Mouse (Mus musculus): ENCODE measurements around the gene Nt5dc3. TPM values are rescaled to one million over a fixed set of nuclear protein-coding genes. Genes with fewer than 3 reads are reported as not detected.
A peak's percentile ranks its signal among the peaks of the same experiment; 100 is the strongest.

Nt5dc3 gene
- polyA plus RNA-seq, 1 experiment from 2014 or later = 0.99 TPM

DNA sequence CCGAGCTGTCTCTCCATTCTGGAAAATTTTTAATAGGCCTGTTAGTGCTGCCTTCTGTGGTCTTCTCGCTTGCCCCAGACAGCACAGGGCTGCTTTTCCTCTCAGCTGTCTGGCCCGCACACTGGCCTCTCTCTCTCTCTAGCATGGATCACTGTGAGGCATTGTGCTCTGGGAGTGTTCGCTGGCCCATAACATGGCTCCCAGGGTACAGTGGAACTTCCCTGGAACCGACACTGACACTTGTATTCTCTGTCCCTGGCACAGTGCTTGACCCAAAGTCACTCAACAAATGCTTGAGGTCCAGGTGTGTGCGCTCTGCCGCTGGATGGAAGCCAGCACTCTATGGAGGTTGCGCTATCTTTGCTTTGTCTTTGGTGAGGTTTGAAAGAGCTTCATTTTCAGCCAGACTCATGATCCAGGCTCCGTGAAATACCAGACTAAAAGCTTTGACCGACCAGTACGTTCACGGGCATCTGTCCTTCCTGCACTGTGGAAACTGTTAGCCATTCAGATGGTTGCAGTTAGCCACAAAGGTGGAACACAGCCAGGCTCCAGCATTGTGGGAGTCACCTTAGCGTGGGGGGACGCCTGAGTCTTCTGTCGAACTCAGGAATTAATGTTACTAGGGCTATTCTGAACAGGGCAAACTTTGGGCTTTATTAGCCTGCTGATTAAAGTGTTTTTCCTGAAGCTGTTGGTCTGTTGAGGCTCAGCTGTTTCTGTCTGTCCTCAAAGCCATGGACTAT lies 29.4 kb downstream of the Nt5dc3 start:
- no peaks in the 10 kb centered on the region for H3K36me3 ChIP-seq (ENCODE audit: insufficient read depth, low read length)
- H3K9ac ChIP-seq (ENCODE audit: low read depth, low read length) = 0 out of 2 replicates have a peak overlapping the region, but pooled peaks have one; percentile 24
- 53% methylated on average over 15 of the region's 15 CpGs for WGBS
- DNase-seq (ENCODE audit: low spot score) (peak; percentile 24), ATAC-seq (replicated peaks; ENCODE audit: low FRiP score, low read depth) (no peak)
- no peaks in the 10 kb centered on the region for H3K9me3 ChIP-seq (replicated peaks; ENCODE audit: low read length)
- no peak overlapping the region for H3K27ac ChIP-seq
- H3K4me3 ChIP-seq (replicated peaks; ENCODE audit: low read depth, low read length) = no peak overlapping the region
- no peak overlapping the region for H3K4me2 ChIP-seq (ENCODE audit: low read length)
- TF ChIP-seq CTCF (IDR thresholded peaks at IDR 0.05; ENCODE audit: low read depth) = no peak
- H3K4me1 ChIP-seq (replicated peaks; ENCODE audit: insufficient read depth, low read length) = no peaks in the 10 kb centered on the region
- H3K27me3 ChIP-seq (ENCODE audit: insufficient read depth, low read length) = no peaks in the 10 kb centered on the region

DNA sequence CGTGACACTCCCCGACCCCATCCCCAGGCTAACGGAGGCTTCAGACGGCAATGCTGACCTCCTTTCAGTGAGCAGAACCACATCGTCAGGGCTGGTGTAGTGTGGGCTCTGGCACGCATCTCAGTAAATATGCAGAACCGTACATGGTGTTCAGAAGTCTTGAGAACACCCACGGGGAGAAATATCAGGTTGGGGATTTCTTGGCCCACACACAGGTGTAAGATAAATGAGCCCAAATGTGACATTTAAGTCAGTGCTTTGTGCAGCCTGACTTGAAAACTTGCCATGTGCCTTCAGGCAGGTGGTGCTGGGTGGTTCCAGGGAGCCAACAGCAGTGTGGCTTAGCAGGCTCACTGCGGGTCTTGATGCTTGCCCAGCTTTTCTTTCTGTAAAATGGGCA lies 31.2 kb downstream of the Nt5dc3 start:
- H3K4me3 ChIP-seq (replicated peaks; ENCODE audit: low read depth, low read length) = no peak overlapping the region
- H3K27me3 ChIP-seq (ENCODE audit: insufficient read depth, low read length) = no peaks in the 10 kb centered on the region
- DNase-seq (ENCODE audit: low spot score) (no peak), ATAC-seq (replicated peaks; ENCODE audit: low FRiP score, low read depth) (no peak)
- H3K9ac ChIP-seq (ENCODE audit: low read depth, low read length) = no peak overlapping the region
- no peaks in the 10 kb centered on the region for H3K9me3 ChIP-seq (replicated peaks; ENCODE audit: low read length)
- H3K36me3 ChIP-seq (ENCODE audit: insufficient read depth, low read length) = no peaks in the 10 kb centered on the region
- no peak overlapping the region for H3K4me2 ChIP-seq (ENCODE audit: low read length)
- no peak overlapping the region for H3K27ac ChIP-seq
- 84% methylated on average over 9 of the region's 9 CpGs for WGBS
- no peak for TF ChIP-seq CTCF (IDR thresholded peaks at IDR 0.05; ENCODE audit: low read depth)
- H3K4me1 ChIP-seq (replicated peaks; ENCODE audit: insufficient read depth, low read length) = 0 out of 2 replicates have a peak, but pooled peaks cover 4% of the 10 kb centered on the region

DNA sequence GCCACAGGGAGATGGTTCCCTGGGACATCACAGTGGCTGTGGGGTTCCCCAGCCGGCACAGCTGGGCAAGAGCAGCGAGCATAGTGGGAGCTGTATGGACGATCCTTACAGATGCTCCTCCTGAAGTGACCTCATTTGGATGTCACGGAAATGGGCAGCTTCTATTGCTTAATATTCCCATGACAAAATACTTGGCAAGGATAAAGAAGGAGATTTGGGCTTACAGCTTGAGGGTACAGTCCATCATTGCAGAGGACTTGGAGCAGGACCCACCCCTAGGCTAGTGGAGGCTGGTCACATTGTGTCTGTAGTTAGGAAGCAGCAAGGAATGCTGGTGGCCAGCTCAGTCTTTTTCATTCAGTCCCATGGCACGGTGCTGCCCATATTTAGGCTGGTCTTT lies 31.8 kb downstream of the Nt5dc3 start:
- TF ChIP-seq CTCF (IDR thresholded peaks at IDR 0.05; ENCODE audit: low read depth) = no peak
- Histone ChIP-seq H3K27ac (no peak overlapping the region), H3K4me2 (ENCODE audit: low read length) (no peak overlapping the region), H3K36me3 (ENCODE audit: insufficient read depth, low read length) (0 out of 2 replicates have a peak, but pooled peaks cover 2% of the 10 kb centered on the region), H3K9me3 (replicated peaks; ENCODE audit: low read length) (no peaks in the 10 kb centered on the region), H3K4me3 (replicated peaks; ENCODE audit: low read depth, low read length) (no peak overlapping the region), H3K4me1 (replicated peaks; ENCODE audit: insufficient read depth, low read length) (0 out of 2 replicates have a peak, but pooled peaks cover 4% of the 10 kb centered on the region), H3K27me3 (ENCODE audit: insufficient read depth, low read length) (no peaks in the 10 kb centered on the region), H3K9ac (ENCODE audit: low read depth, low read length) (no peak overlapping the region)
- WGBS = 98% methylated on average over 5 of the region's 5 CpGs
- no peak for DNase-seq (ENCODE audit: low spot score)
- no peak for ATAC-seq (replicated peaks; ENCODE audit: low FRiP score, low read depth)

DNA sequence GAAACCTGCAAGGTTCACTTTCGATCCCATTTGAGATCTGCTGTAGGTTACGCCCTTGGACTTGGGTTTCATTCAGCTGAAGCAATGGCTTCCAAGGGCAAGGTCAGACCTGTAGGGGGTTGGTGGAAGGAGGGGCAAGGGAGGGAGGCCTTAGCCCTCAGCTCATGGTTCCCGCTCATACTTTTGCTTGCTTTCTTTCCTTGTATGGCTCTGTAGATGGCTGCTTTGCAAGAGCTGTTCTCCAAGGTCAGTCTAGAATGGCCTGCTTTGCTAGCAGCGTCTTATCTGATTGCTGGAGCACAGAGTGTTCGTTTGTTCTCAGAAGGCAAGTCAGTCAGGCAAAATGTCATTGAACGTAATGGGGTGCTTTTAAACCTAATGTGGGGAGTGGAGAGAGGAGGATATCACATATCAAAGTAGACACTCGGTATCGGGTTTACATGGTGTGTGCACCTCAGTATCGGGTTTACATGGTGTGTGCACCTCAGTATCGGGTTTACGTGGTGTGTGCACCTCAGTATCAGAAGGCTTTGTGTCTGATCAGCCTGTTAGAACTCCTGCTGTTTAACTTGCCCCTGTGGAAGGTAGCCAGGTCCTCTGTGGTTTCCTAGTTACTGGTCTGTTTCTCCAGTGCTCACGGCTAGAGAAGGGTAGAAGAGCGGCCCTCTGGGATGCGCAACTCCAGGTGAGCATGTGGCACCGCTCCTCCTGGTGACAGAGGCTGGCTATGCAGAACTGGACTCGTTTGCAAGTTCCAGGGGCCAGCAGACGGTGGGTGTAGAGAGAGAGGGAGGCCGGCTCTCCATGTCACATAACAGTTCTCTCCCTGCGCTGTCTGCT lies 35.7 kb downstream of the Nt5dc3 start:
- Histone ChIP-seq H3K9ac (ENCODE audit: low read depth, low read length) (no peak overlapping the region), H3K27ac (peak overlapping the region; percentile 63; the same call in 1 of the 2 replicates), H3K27me3 (ENCODE audit: insufficient read depth, low read length) (no peaks in the 10 kb centered on the region), H3K9me3 (replicated peaks; ENCODE audit: low read length) (no peaks in the 10 kb centered on the region), H3K4me1 (replicated peaks; ENCODE audit: insufficient read depth, low read length) (0 out of 2 replicates have a peak, but pooled peaks cover 6% of the 10 kb centered on the region), H3K4me2 (ENCODE audit: low read length) (no peak overlapping the region), H3K36me3 (ENCODE audit: insufficient read depth, low read length) (0 out of 2 replicates have a peak, but pooled peaks cover 2% of the 10 kb centered on the region), H3K4me3 (replicated peaks; ENCODE audit: low read depth, low read length) (no peak overlapping the region)
- ATAC-seq (replicated peaks; ENCODE audit: low FRiP score, low read depth) (peak; percentile 67), DNase-seq (ENCODE audit: low spot score) (peak; percentile 40)
- TF ChIP-seq CTCF (IDR thresholded peaks at IDR 0.05; ENCODE audit: low read depth) = no peak
- WGBS = 39% methylated on average over 19 of the region's 19 CpGs

DNA sequence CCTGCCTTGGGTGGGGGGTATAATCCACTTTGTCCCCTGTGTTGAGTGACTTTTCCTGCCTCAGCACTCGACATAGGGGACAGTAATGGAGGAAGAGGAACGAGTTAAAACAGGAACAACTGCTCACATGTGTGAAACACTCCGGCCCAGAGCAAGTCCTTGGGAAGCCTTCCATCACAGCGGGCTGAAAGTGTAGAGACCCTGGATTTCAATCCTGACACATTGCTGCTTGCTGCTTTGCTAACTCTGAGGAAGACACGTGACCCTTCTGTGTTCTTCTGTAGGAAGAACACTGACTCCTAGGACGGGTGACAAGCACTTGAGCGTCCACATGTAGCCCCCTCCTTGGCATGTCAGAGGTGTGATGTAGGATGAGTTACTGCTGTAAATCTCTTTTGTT lies 36.3 kb downstream of the Nt5dc3 start:
- TF ChIP-seq CTCF (IDR thresholded peaks at IDR 0.05; ENCODE audit: low read depth) = no peak
- no peak overlapping the region for H3K9ac ChIP-seq (ENCODE audit: low read depth, low read length)
- no peaks in the 10 kb centered on the region for H3K27me3 ChIP-seq (ENCODE audit: insufficient read depth, low read length)
- H3K36me3 ChIP-seq (ENCODE audit: insufficient read depth, low read length) = 0 out of 2 replicates have a peak, but pooled peaks cover 2% of the 10 kb centered on the region
- ATAC-seq (replicated peaks; ENCODE audit: low FRiP score, low read depth) = no peak
- WGBS = 78% methylated on average over 7 of the region's 7 CpGs
- 0 out of 2 replicates have a peak, but pooled peaks cover 10% of the 10 kb centered on the region for H3K4me1 ChIP-seq (replicated peaks; ENCODE audit: insufficient read depth, low read length)
- H3K4me2 ChIP-seq (ENCODE audit: low read length) = no peak overlapping the region
- no peak overlapping the region for H3K4me3 ChIP-seq (replicated peaks; ENCODE audit: low read depth, low read length)
- peak overlapping the region; percentile 63; the same call in 1 of the 2 replicates for H3K27ac ChIP-seq
- H3K9me3 ChIP-seq (replicated peaks; ENCODE audit: low read length) = no peaks in the 10 kb centered on the region
- DNase-seq (ENCODE audit: low spot score) = no peak

DNA sequence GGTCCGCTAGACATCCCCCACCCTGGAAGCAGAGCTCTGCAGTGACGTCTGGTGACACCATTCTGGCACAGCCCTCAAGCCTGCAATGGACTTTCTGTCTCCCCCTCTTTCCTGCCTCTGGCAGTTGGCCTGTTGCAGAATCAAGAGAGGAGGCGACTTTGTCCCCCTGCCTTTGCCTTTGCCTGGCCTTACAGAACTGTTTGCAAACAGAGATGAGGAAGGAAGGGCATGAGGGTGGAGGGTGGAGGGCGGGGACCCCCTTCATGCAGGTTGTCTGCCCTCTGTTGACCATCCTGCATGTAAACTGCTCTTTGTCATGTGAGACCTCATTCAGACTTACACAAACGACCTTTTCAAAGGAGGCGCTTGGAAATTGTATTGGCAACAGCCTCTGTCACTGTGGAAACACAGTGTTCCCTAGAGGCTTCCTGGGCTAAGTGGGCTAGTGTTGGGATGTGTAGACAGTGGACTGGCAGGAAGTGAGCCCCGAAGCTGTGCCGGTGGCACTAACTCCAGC lies 40.9 kb downstream of the Nt5dc3 start:
- DNase-seq (ENCODE audit: low spot score) (peak; percentile 48), ATAC-seq (replicated peaks; ENCODE audit: low FRiP score, low read depth) (no peak)
- WGBS = 51% methylated on average over 8 of the region's 8 CpGs
- Histone ChIP-seq H3K9me3 (replicated peaks; ENCODE audit: low read length) (no peaks in the 10 kb centered on the region), H3K27ac (no peak overlapping the region), H3K36me3 (ENCODE audit: insufficient read depth, low read length) (0 out of 2 replicates have a peak, but pooled peaks cover 9% of the 10 kb centered on the region), H3K9ac (ENCODE audit: low read depth, low read length) (no peak overlapping the region), H3K27me3 (ENCODE audit: insufficient read depth, low read length) (no peaks in the 10 kb centered on the region), H3K4me3 (replicated peaks; ENCODE audit: low read depth, low read length) (no peak overlapping the region), H3K4me1 (replicated peaks; ENCODE audit: insufficient read depth, low read length) (0 out of 2 replicates have a peak, but pooled peaks cover 6% of the 10 kb centered on the region), H3K4me2 (ENCODE audit: low read length) (no peak overlapping the region)
- TF ChIP-seq CTCF (IDR thresholded peaks at IDR 0.05; ENCODE audit: low read depth) = peak; percentile 11; the same call in 1 of the 2 replicates
